Mouse (Mus musculus): Measurements from ENCODE around the gene Tbc1d10b. TPM values are rescaled to one million over a fixed set of nuclear protein-coding genes. Genes with fewer than 3 reads are reported as not detected.

Gene Tbc1d10b
- polyA plus RNA-seq, 1 experiment: 44.1 TPM

- no peak for TF ChIP-seq CTCF (IDR thresholded peaks at IDR 0.05; ENCODE audit: extremely low read depth, insufficient read length, insufficient replicate concordance, low read depth, low read length)
- TF ChIP-seq POLR2A (IDR thresholded peaks at IDR 0.05; ENCODE audit: low read depth, low read length): no peak
- H3K27me3 ChIP-seq (ENCODE audit: control insufficient read depth, insufficient read depth, low read length): no peaks in the 10 kb centered on the region
- peaks cover 4% of the 10 kb centered on the region; the same call in 1 of the 2 replicates for H3K4me1 ChIP-seq (ENCODE audit: control insufficient read depth, insufficient read depth, insufficient read length, low read length)
- peak overlapping the region; percentile 93 for H3K4me3 ChIP-seq (ENCODE audit: low read depth, low read length)
- peak overlapping the region; percentile 62 for H3K27ac ChIP-seq (ENCODE audit: insufficient read depth, low read depth, low read length)
- H3K36me3 ChIP-seq (ENCODE audit: control insufficient read depth, insufficient read depth, low read length): no peaks in the 10 kb centered on the region
- 9% methylated on average over 32 of the region's 33 CpGs for WGBS
Measured at GRCm38 (mm10) chr7:127244658-127245510, 36.6 kb upstream of the Tbc1d10b start.

- peaks cover 4% of the 10 kb centered on the region; the same call in 1 of the 2 replicates for H3K4me1 ChIP-seq (ENCODE audit: control insufficient read depth, insufficient read depth, insufficient read length, low read length)
- peak within 1 kb of the TSS; percentile 83 for H3K27ac ChIP-seq (ENCODE audit: insufficient read depth, low read depth, low read length)
- no peaks in the 10 kb centered on the region for H3K36me3 ChIP-seq (ENCODE audit: control insufficient read depth, insufficient read depth, low read length)
- peak within 1 kb of the TSS; percentile 93 for H3K4me3 ChIP-seq (ENCODE audit: low read depth, low read length)
- 1% methylated on average over 56 of the region's 56 CpGs for WGBS
- H3K27me3 ChIP-seq (ENCODE audit: control insufficient read depth, insufficient read depth, low read length): no peaks in the 10 kb centered on the region
- peak; percentile 74 for TF ChIP-seq POLR2A (IDR thresholded peaks at IDR 0.05; ENCODE audit: low read depth, low read length)
- no peak for TF ChIP-seq CTCF (IDR thresholded peaks at IDR 0.05; ENCODE audit: extremely low read depth, insufficient read length, insufficient replicate concordance, low read depth, low read length)
Measured at GRCm38 (mm10) chr7:127243870-127244657, 35.8 kb upstream of the Tbc1d10b start, which contains the start of gene Zfp771. TSS of gene Zfp771 (plus strand) at chr7:127244274.

- TF ChIP-seq POLR2A (IDR thresholded peaks at IDR 0.05; ENCODE audit: low read depth, low read length) (no peak), CTCF (IDR thresholded peaks at IDR 0.05; ENCODE audit: extremely low read depth, insufficient read length, insufficient replicate concordance, low read depth, low read length) (no peak)
- WGBS: 29% methylated on average over 2 of the region's 2 CpGs
- H3K36me3 ChIP-seq (ENCODE audit: control insufficient read depth, insufficient read depth, low read length): no peaks in the 10 kb centered on the region
- peaks cover 4% of the 10 kb centered on the region; the same call in 1 of the 2 replicates for H3K4me1 ChIP-seq (ENCODE audit: control insufficient read depth, insufficient read depth, insufficient read length, low read length)
- H3K4me3 ChIP-seq (ENCODE audit: low read depth, low read length): 0 out of 2 replicates have a peak overlapping the region, but pooled peaks have one; percentile 93
- no peaks in the 10 kb centered on the region for H3K27me3 ChIP-seq (ENCODE audit: control insufficient read depth, insufficient read depth, low read length)
- peak overlapping the region; percentile 83 for H3K27ac ChIP-seq (ENCODE audit: insufficient read depth, low read depth, low read length)
Measured at GRCm38 (mm10) chr7:127243361-127243867, 35.1 kb upstream of the Tbc1d10b start.

- H3K4me3 ChIP-seq (ENCODE audit: low read depth, low read length): no peak overlapping the region
- H3K4me1 ChIP-seq (ENCODE audit: control insufficient read depth, insufficient read depth, insufficient read length, low read length): peaks cover 3% of the 10 kb centered on the region; the same call in 1 of the 2 replicates
- no peak overlapping the region for H3K27ac ChIP-seq (ENCODE audit: insufficient read depth, low read depth, low read length)
- H3K27me3 ChIP-seq (ENCODE audit: control insufficient read depth, insufficient read depth, low read length): no peaks in the 10 kb centered on the region
- H3K36me3 ChIP-seq (ENCODE audit: control insufficient read depth, insufficient read depth, low read length): peaks cover 19% of the 10 kb centered on the region
- 80% methylated on average over 2 of the region's 2 CpGs for WGBS
- no peak for TF ChIP-seq CTCF (IDR thresholded peaks at IDR 0.05; ENCODE audit: extremely low read depth, insufficient read length, insufficient replicate concordance, low read depth, low read length)
- no peak for TF ChIP-seq POLR2A (IDR thresholded peaks at IDR 0.05; ENCODE audit: low read depth, low read length)
Measured at GRCm38 (mm10) chr7:127234777-127235176, 26.5 kb upstream of the Tbc1d10b start.

- peaks cover 19% of the 10 kb centered on the region for H3K36me3 ChIP-seq (ENCODE audit: control insufficient read depth, insufficient read depth, low read length)
- H3K27ac ChIP-seq (ENCODE audit: insufficient read depth, low read depth, low read length): no peak overlapping the region
- H3K4me1 ChIP-seq (ENCODE audit: control insufficient read depth, insufficient read depth, insufficient read length, low read length): peaks cover 3% of the 10 kb centered on the region; the same call in 1 of the 2 replicates
- no peak for TF ChIP-seq POLR2A (IDR thresholded peaks at IDR 0.05; ENCODE audit: low read depth, low read length)
- no peak for TF ChIP-seq CTCF (IDR thresholded peaks at IDR 0.05; ENCODE audit: extremely low read depth, insufficient read length, insufficient replicate concordance, low read depth, low read length)
- H3K4me3 ChIP-seq (ENCODE audit: low read depth, low read length): peak overlapping the region; percentile 99
- 4% methylated on average over 9 of the region's 9 CpGs for WGBS
- H3K27me3 ChIP-seq (ENCODE audit: control insufficient read depth, insufficient read depth, low read length): no peaks in the 10 kb centered on the region
Measured at GRCm38 (mm10) chr7:127233765-127234164, 25.5 kb upstream of the Tbc1d10b start.

- Histone ChIP-seq H3K27me3 (ENCODE audit: control insufficient read depth, insufficient read depth, low read length) (no peaks in the 10 kb centered on the region), H3K4me1 (ENCODE audit: control insufficient read depth, insufficient read depth, insufficient read length, low read length) (peaks cover 3% of the 10 kb centered on the region; the same call in 1 of the 2 replicates), H3K4me3 (ENCODE audit: low read depth, low read length) (peak overlapping the region; percentile 99), H3K36me3 (ENCODE audit: control insufficient read depth, insufficient read depth, low read length) (peaks cover 19% of the 10 kb centered on the region), H3K27ac (ENCODE audit: insufficient read depth, low read depth, low read length) (peak overlapping the region; percentile 83)
- no peak for TF ChIP-seq POLR2A (IDR thresholded peaks at IDR 0.05; ENCODE audit: low read depth, low read length)
- no peak for TF ChIP-seq CTCF (IDR thresholded peaks at IDR 0.05; ENCODE audit: extremely low read depth, insufficient read length, insufficient replicate concordance, low read depth, low read length)
- WGBS: under 1% methylated on average over 27 of the region's 27 CpGs
Measured at GRCm38 (mm10) chr7:127233368-127233749, 25.1 kb upstream of the Tbc1d10b start.

Measured in small intestine, adult 2 months (tissue).